Mouse (Mus musculus): Measurements from ENCODE around the gene Gfpt2. TPM values are rescaled to one million over a fixed set of nuclear protein-coding genes. Genes with fewer than 3 reads are reported as not detected.
A peak's percentile ranks its signal among the peaks of the same experiment; 100 is the strongest.

Gene Gfpt2
- polyA plus RNA-seq, 1 experiment from 2014 or later, result 4.6 TPM

DNA sequence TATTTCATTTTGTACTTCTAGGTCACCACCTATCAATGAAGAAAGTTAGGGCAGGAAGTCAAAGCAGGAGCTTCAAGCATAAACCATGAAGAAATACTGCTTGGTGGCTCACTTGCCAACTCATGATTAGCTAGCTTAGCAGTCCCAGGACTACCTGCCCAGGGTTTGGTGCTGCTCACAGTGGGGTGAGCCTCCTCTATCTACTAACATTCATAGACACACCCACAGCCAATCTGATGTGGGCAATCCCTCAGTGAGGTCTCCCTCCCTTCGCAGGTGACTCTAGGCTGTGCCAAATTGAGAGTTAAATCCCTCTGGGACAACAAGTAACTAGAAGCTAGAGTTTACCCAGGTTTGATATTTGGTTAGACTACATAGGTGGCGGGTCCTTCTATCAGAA lies 28.4 kb downstream of the Gfpt2 start:
- Histone ChIP-seq H3K4me1 (replicated peaks) (no peaks in the 10 kb centered on the region), H3K4me2 (replicated peaks) (no peak overlapping the region), H3K4me3 (replicated peaks) (no peak overlapping the region), H3K36me3 (peaks cover 5% of the 10 kb centered on the region), H3K9me3 (no peaks in the 10 kb centered on the region), H3K27me3 (no peaks in the 10 kb centered on the region), H3K27ac (no peak overlapping the region), H3K9ac (replicated peaks) (no peak overlapping the region)
- WGBS, result 90% methylated on average over 2 of the region's 2 CpGs
- ATAC-seq, result no peak

- ATAC-seq, result no peak
- Histone ChIP-seq H3K9ac (replicated peaks) (no peak overlapping the region), H3K4me1 (replicated peaks) (no peaks in the 10 kb centered on the region), H3K9me3 (no peaks in the 10 kb centered on the region), H3K4me2 (replicated peaks) (no peak overlapping the region), H3K36me3 (peaks cover 8% of the 10 kb centered on the region), H3K27me3 (no peaks in the 10 kb centered on the region), H3K4me3 (replicated peaks) (no peak overlapping the region), H3K27ac (no peak overlapping the region)
- 46% methylated on average over 2 of the region's 2 CpGs for WGBS
These were observed 30.9 kb downstream of the Gfpt2 start for GRCm38 (mm10) chr11:49824896-49825295.

- H3K27me3 ChIP-seq, result no peaks in the 10 kb centered on the region
- 29% methylated on average over 6 of the region's 6 CpGs for WGBS
- H3K4me3 ChIP-seq (replicated peaks), result no peak overlapping the region
- peaks cover 17% of the 10 kb centered on the region for H3K36me3 ChIP-seq
- no peak overlapping the region for H3K4me2 ChIP-seq (replicated peaks)
- H3K4me1 ChIP-seq (replicated peaks), result no peaks in the 10 kb centered on the region
- no peak overlapping the region for H3K9ac ChIP-seq (replicated peaks)
- H3K9me3 ChIP-seq, result no peaks in the 10 kb centered on the region
- no peak for ATAC-seq
- H3K27ac ChIP-seq, result no peak overlapping the region
These were observed 33.3 kb downstream of the Gfpt2 start for GRCm38 (mm10) chr11:49827243-49827642.

DNA sequence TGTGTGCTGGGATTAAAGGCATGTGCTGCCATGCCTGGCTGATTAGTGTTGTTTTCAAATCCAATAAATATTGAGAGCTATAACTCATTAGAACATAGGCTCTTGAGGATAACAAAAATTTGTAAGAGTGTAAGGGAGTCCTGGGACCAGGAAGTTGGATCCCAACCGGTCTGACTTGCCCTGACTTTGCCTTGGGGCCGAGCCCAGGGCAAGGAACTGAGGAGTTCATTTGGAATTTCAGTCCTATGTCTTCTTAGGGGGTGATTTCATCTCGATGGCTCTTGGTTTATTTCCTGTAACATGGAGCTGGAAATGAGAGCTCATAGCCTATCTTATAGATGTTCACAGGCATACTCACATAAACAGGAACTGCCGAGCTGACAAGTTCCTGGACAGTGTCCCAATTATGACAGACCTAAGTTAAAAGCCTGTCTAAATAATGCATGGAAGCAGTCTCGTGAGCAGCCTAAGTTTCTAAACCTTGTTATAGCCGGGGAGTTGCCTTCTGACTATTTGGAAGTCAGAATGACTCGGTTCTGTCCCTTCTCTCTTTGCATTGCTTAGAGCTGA lies 35.3 kb downstream of the Gfpt2 start:
- Histone ChIP-seq H3K9ac (replicated peaks) (no peak overlapping the region), H3K9me3 (no peaks in the 10 kb centered on the region), H3K27ac (no peak overlapping the region), H3K4me3 (replicated peaks) (no peak overlapping the region), H3K4me2 (replicated peaks) (no peak overlapping the region), H3K4me1 (replicated peaks) (no peaks in the 10 kb centered on the region), H3K27me3 (no peaks in the 10 kb centered on the region), H3K36me3 (peaks cover 22% of the 10 kb centered on the region)
- ATAC-seq, result no peak
- WGBS, result 85% methylated on average over 7 of the region's 7 CpGs

GRCm38 (mm10) chr11:49831980-49832379 lies 38.0 kb downstream of the Gfpt2 start:
- Histone ChIP-seq H3K4me1 (replicated peaks) (no peaks in the 10 kb centered on the region), H3K27me3 (no peaks in the 10 kb centered on the region), H3K4me2 (replicated peaks) (no peak overlapping the region), H3K27ac (no peak overlapping the region), H3K9me3 (no peaks in the 10 kb centered on the region), H3K9ac (replicated peaks) (no peak overlapping the region), H3K4me3 (replicated peaks) (no peak overlapping the region), H3K36me3 (peaks cover 31% of the 10 kb centered on the region)
- 90% methylated on average over 12 of the region's 12 CpGs for WGBS
- ATAC-seq, result no peak

DNA sequence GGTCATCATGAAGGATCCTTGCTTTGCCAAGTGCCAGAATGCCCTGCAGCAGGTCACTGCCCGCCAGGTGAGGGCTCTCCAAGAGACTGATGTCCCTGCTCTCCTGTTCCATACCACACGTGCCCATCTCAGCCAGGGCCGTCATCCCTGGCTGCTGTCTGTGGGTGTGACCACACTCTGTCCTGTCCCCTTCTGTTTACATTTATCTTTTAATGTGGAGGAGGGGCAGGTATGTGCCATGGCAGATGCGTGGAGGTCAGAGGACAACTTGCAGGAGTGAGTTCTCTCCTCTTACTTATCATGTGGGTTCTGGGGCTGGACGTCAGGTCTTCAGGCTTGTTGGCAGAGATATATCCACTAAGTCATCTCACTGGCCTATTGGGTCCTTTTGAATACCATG lies 39.0 kb downstream of the Gfpt2 start:
- Histone ChIP-seq H3K4me2 (replicated peaks) (no peak overlapping the region), H3K4me1 (replicated peaks) (peaks cover 5% of the 10 kb centered on the region), H3K4me3 (replicated peaks) (no peak overlapping the region), H3K9me3 (no peaks in the 10 kb centered on the region), H3K9ac (replicated peaks) (no peak overlapping the region), H3K27ac (no peak overlapping the region), H3K27me3 (no peaks in the 10 kb centered on the region), H3K36me3 (peaks cover 31% of the 10 kb centered on the region)
- no peak for ATAC-seq
- 95% methylated on average over 5 of the region's 5 CpGs for WGBS

- no peak overlapping the region for H3K9ac ChIP-seq (replicated peaks)
- ATAC-seq, result no peak
- no peak overlapping the region for H3K4me2 ChIP-seq (replicated peaks)
- H3K36me3 ChIP-seq, result peaks cover 31% of the 10 kb centered on the region
- no peak overlapping the region for H3K27ac ChIP-seq
- H3K9me3 ChIP-seq, result no peaks in the 10 kb centered on the region
- WGBS, result 88% methylated on average over 6 of the region's 6 CpGs
- H3K4me3 ChIP-seq (replicated peaks), result no peak overlapping the region
- no peaks in the 10 kb centered on the region for H3K27me3 ChIP-seq
- H3K4me1 ChIP-seq (replicated peaks), result peaks cover 14% of the 10 kb centered on the region
These were observed 40.3 kb downstream of the Gfpt2 start for GRCm38 (mm10) chr11:49834248-49834647.

DNA sequence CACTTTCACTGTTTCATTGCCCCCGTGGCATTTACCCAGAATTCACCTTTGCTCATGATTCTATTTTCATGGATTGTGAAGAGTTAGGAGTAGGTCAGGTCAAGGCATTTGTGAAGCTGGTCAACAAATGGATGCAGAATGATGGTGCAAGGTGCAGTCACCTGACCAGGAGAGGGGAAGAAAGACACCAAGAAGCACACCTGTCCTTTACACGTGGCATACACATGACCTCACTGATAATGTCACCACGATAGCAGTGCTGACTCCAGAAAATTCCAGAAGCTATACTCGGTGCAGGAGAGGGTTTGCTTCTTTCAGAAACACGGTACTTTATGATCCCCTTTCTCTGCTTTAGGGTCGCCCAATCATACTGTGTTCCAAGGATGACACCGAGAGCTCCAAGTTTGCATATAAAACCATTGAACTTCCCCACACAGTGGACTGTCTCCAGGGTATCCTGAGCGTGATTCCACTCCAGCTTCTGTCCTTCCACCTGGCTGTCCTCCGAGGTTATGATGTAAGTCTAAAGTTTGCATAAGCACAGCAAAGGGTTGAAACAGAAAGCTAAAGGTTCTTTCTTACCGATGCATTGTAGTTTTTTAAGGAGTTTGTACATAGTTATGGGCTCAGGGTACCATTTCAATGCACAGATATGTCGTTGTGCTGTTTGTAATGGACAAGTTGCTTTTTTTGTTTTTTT lies 41.4 kb downstream of the Gfpt2 start:
- no peak overlapping the region for H3K9ac ChIP-seq (replicated peaks)
- peaks cover 14% of the 10 kb centered on the region for H3K4me1 ChIP-seq (replicated peaks)
- H3K9me3 ChIP-seq, result no peaks in the 10 kb centered on the region
- peaks cover 27% of the 10 kb centered on the region for H3K36me3 ChIP-seq
- H3K27ac ChIP-seq, result no peak overlapping the region
- no peak overlapping the region for H3K4me3 ChIP-seq (replicated peaks)
- H3K27me3 ChIP-seq, result no peaks in the 10 kb centered on the region
- WGBS, result 93% methylated on average over 11 of the region's 11 CpGs
- no peak for ATAC-seq
- no peak overlapping the region for H3K4me2 ChIP-seq (replicated peaks)

- no peaks in the 10 kb centered on the region for H3K9me3 ChIP-seq
- 37% methylated on average over 13 of the region's 13 CpGs for WGBS
These were observed 43.9 kb downstream of the Gfpt2 start for GRCm38 (mm10) chr11:49837717-49838407.

DNA sequence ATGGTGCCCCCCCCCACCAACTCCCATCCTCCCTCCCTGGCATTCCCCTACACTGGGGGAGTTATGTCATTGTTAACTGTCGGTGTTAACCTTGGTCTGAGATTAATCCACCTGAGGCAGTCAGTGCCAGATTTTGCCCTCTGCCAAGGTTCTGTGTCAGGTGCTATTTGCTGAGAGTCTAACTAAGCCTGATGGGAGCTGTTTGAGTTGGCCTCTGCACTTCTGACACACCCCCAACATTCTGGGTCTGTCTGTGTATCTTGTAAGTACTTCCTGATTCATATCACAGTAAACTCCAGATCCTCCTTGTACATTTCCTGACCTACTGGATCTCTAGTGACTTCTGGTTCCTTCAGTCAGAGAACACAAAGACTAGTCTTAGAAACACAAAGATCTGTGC lies 46.7 kb downstream of the Gfpt2 start:
- H3K9me3 ChIP-seq, result no peaks in the 10 kb centered on the region
- no peak for ATAC-seq
- WGBS, result 79% methylated on average over 1 of the region's 1 CpGs
- no peak overlapping the region for H3K9ac ChIP-seq (replicated peaks)
- H3K27ac ChIP-seq, result no peak overlapping the region
- peaks cover 15% of the 10 kb centered on the region for H3K4me1 ChIP-seq (replicated peaks)
- no peak overlapping the region for H3K4me3 ChIP-seq (replicated peaks)
- no peak overlapping the region for H3K4me2 ChIP-seq (replicated peaks)
- no peaks in the 10 kb centered on the region for H3K27me3 ChIP-seq
- H3K36me3 ChIP-seq, result no peaks in the 10 kb centered on the region; the same call in 1 of the 2 replicates

More at GRCm38 (mm10) chr11:49837717-49838407, 43.9 kb downstream of the Gfpt2 start:
- Histone ChIP-seq H3K4me1 (replicated peaks) (peaks cover 14% of the 10 kb centered on the region), H3K4me3 (replicated peaks) (no peak overlapping the region), H3K27me3 (no peaks in the 10 kb centered on the region), H3K27ac (no peak overlapping the region), H3K9ac (replicated peaks) (no peak overlapping the region), H3K4me2 (replicated peaks) (no peak overlapping the region), H3K36me3 (peaks cover 18% of the 10 kb centered on the region)
- ATAC-seq, result peak; percentile 85

DNA sequence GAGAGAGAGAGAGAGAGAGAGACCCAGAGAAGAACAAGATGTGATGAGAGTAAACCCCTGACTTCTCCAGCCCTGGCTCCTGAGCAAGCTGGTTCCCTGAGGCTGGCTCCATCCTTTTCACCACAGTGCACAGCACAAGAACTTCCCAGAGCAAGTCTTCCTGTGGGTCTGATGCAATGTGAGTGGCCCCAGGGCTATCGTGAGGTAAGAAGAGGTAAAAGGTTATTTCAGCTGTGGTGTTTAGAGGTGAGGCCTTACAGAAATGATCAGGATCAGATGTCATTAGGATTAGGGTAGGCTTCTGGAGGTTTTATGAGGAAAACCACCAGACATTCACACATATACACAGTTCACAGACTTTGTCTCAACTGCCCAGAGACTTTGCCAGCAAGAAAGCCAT lies 47.9 kb downstream of the Gfpt2 start:
- Histone ChIP-seq H3K4me3 (replicated peaks) (no peak overlapping the region), H3K4me2 (replicated peaks) (no peak overlapping the region), H3K36me3 (no peaks in the 10 kb centered on the region), H3K27ac (no peak overlapping the region), H3K4me1 (replicated peaks) (peaks cover 21% of the 10 kb centered on the region), H3K9me3 (no peaks in the 10 kb centered on the region), H3K9ac (replicated peaks) (no peak overlapping the region), H3K27me3 (no peaks in the 10 kb centered on the region)
- no peak for ATAC-seq
- 93% methylated on average over 1 of the region's 1 CpGs for WGBS

DNA sequence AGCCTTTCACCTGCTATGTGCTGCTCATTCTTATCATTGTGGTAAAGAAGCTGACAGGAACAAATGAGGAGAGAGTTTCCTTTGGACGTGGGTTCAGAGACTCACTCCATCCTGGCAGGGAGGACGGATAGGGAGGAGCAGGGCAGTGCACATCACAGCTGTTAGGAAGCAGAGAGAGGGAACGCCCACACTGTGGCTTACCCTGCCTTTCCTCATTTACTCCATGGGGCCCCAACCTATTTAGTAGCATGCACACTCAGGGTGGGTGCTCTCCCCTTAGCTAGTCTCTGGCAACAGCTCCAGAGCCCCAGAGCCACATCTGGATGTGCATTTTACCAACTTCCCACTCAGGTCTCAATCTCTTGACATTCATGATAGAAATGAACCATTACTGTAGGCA lies 48.7 kb downstream of the Gfpt2 start:
- Histone ChIP-seq H3K4me1 (replicated peaks) (peaks cover 23% of the 10 kb centered on the region), H3K36me3 (no peaks in the 10 kb centered on the region), H3K9me3 (no peaks in the 10 kb centered on the region), H3K4me2 (replicated peaks) (no peak overlapping the region), H3K9ac (replicated peaks) (no peak overlapping the region), H3K27me3 (no peaks in the 10 kb centered on the region), H3K4me3 (replicated peaks) (no peak overlapping the region), H3K27ac (no peak overlapping the region)
- ATAC-seq, result no peak
- WGBS, result 73% methylated on average over 3 of the region's 3 CpGs

Measured in midbrain, embryonic 13.5 days (tissue).